Mouse (Mus musculus): ENCODE data around the gene Zfp385c. TPM values are rescaled to one million over a fixed set of nuclear protein-coding genes. Genes with fewer than 3 reads are reported as not detected.

Zfp385c gene
- polyA plus RNA-seq, 1 experiment from 2014 or later: 0.26 TPM

- no peak overlapping the region for H3K27ac ChIP-seq (replicated peaks in 1 of 2; ENCODE audit: control insufficient read depth in 1 of 2, insufficient read depth in 1 of 2, low read depth in 2 of 2, low read length in 2 of 2)
- no peak for ATAC-seq (ENCODE audit: insufficient number of reproducible peaks, insufficient read depth, low FRiP score, low read depth)
- WGBS: 91% methylated on average over 23 of the region's 23 CpGs
- no peaks in the 10 kb centered on the region; the same call in 1 of the 2 replicates for H3K27me3 ChIP-seq (ENCODE audit: control insufficient read depth, insufficient read depth, low read length)
- no peak overlapping the region for H3K4me3 ChIP-seq (ENCODE audit: control insufficient read depth in 1 of 2, insufficient read depth in 1 of 2, low read depth in 1 of 2, low read length in 2 of 2)
- H3K4me1 ChIP-seq (ENCODE audit: control insufficient read depth in 2 of 2, insufficient read depth in 2 of 2, low read length in 2 of 2): peaks cover 6 to 19% of the 10 kb centered on the region in 2 experiments
- H3K9ac ChIP-seq (ENCODE audit: low read length): no peak overlapping the region
- H3K9me3 ChIP-seq (ENCODE audit: control insufficient read depth, low read length): no peaks in the 10 kb centered on the region
- no peak overlapping the region for H3K4me2 ChIP-seq (ENCODE audit: low read length)
- H3K36me3 ChIP-seq (ENCODE audit: control insufficient read depth, insufficient read depth, low read length): peaks cover 26% of the 10 kb centered on the region
Observed at GRCm38 (mm10) chr11:100625754-100626700, 66.2 kb downstream of the Zfp385c start.

- Histone ChIP-seq H3K4me2 (ENCODE audit: low read length) (peak overlapping the region; percentile 69), H3K4me1 (ENCODE audit: control insufficient read depth in 2 of 2, insufficient read depth in 2 of 2, low read length in 2 of 2) (peaks cover 10 to 23% of the 10 kb centered on the region in 2 experiments), H3K9me3 (ENCODE audit: control insufficient read depth, low read length) (no peaks in the 10 kb centered on the region), H3K4me3 (ENCODE audit: control insufficient read depth in 1 of 2, insufficient read depth in 1 of 2, low read depth in 1 of 2, low read length in 2 of 2) (peak overlapping the region in 1 of 2 experiments; percentile 76; a peak in 2 of 4 replicates), H3K36me3 (ENCODE audit: control insufficient read depth, insufficient read depth, low read length) (peaks cover 26% of the 10 kb centered on the region), H3K27me3 (ENCODE audit: control insufficient read depth, insufficient read depth, low read length) (no peaks in the 10 kb centered on the region), H3K27ac (replicated peaks in 1 of 2; ENCODE audit: control insufficient read depth in 1 of 2, insufficient read depth in 1 of 2, low read depth in 2 of 2, low read length in 2 of 2) (peak overlapping the region; percentile 37; a peak in 2 of 4 replicates), H3K9ac (ENCODE audit: low read length) (peak overlapping the region; percentile 90)
- whole genome bisulfite sequencing: 44% methylated on average over 5 of the region's 5 CpGs
- ATAC-seq (ENCODE audit: insufficient number of reproducible peaks, insufficient read depth, low FRiP score, low read depth): no peak
Observed at GRCm38 (mm10) chr11:100623867-100624266, 68.4 kb downstream of the Zfp385c start.

GRCm38 (mm10) chr11:100622714-100623113, 69.5 kb downstream of the Zfp385c start:
- peak; percentile 75 for ATAC-seq (ENCODE audit: insufficient number of reproducible peaks, insufficient read depth, low FRiP score, low read depth)
- Histone ChIP-seq H3K4me1 (ENCODE audit: control insufficient read depth in 2 of 2, insufficient read depth in 2 of 2, low read length in 2 of 2) (peaks cover 10 to 30% of the 10 kb centered on the region in 2 experiments), H3K27me3 (ENCODE audit: control insufficient read depth, insufficient read depth, low read length) (no peaks in the 10 kb centered on the region), H3K36me3 (ENCODE audit: control insufficient read depth, insufficient read depth, low read length) (peaks cover 26% of the 10 kb centered on the region), H3K9me3 (ENCODE audit: control insufficient read depth, low read length) (no peaks in the 10 kb centered on the region), H3K4me3 (ENCODE audit: control insufficient read depth in 1 of 2, insufficient read depth in 1 of 2, low read depth in 1 of 2, low read length in 2 of 2) (peak overlapping the region; percentile 76 to 89), H3K4me2 (ENCODE audit: low read length) (peak overlapping the region; percentile 69), H3K27ac (replicated peaks in 1 of 2; ENCODE audit: control insufficient read depth in 1 of 2, insufficient read depth in 1 of 2, low read depth in 2 of 2, low read length in 2 of 2) (peak overlapping the region; percentile 83 to 84), H3K9ac (ENCODE audit: low read length) (peak overlapping the region; percentile 90)
- under 1% methylated on average over 24 of the region's 24 CpGs for WGBS

- peaks cover 10 to 33% of the 10 kb centered on the region in 2 experiments for H3K4me1 ChIP-seq (ENCODE audit: control insufficient read depth in 2 of 2, insufficient read depth in 2 of 2, low read length in 2 of 2)
- H3K36me3 ChIP-seq (ENCODE audit: control insufficient read depth, insufficient read depth, low read length): peaks cover 10% of the 10 kb centered on the region; the same call in 1 of the 2 replicates
- peak within 1 kb of the TSS; percentile 98 for H3K9ac ChIP-seq (ENCODE audit: low read length)
- no peaks in the 10 kb centered on the region for H3K9me3 ChIP-seq (ENCODE audit: control insufficient read depth, low read length)
- H3K27me3 ChIP-seq (ENCODE audit: control insufficient read depth, insufficient read depth, low read length): no peaks in the 10 kb centered on the region
- peak within 1 kb of the TSS; percentile 97 to 98 for H3K4me3 ChIP-seq (ENCODE audit: control insufficient read depth in 1 of 2, insufficient read depth in 1 of 2, low read depth in 1 of 2, low read length in 2 of 2)
- H3K27ac ChIP-seq (replicated peaks in 1 of 2; ENCODE audit: control insufficient read depth in 1 of 2, insufficient read depth in 1 of 2, low read depth in 2 of 2, low read length in 2 of 2): peak within 1 kb of the TSS; percentile 90 to 96
- WGBS: 3% methylated on average over 11 of the region's 11 CpGs
- no peak for ATAC-seq (ENCODE audit: insufficient number of reproducible peaks, insufficient read depth, low FRiP score, low read depth)
- peak within 1 kb of the TSS; percentile 88 for H3K4me2 ChIP-seq (ENCODE audit: low read length)
Observed at GRCm38 (mm10) chr11:100619982-100620381, 72.3 kb downstream of the Zfp385c start, which contains the start of gene Dnajc7. Dnajc7 (minus strand) TSS chr11:100620168.

- 0% methylated on average over 40 of the region's 40 CpGs for WGBS
- no peaks in the 10 kb centered on the region for H3K27me3 ChIP-seq (ENCODE audit: control insufficient read depth, insufficient read depth, low read length)
- peak overlapping the region; percentile 97 to 98 for H3K4me3 ChIP-seq (ENCODE audit: control insufficient read depth in 1 of 2, insufficient read depth in 1 of 2, low read depth in 1 of 2, low read length in 2 of 2)
- H3K36me3 ChIP-seq (ENCODE audit: control insufficient read depth, insufficient read depth, low read length): peaks cover 5% of the 10 kb centered on the region; the same call in 1 of the 2 replicates
- no peaks in the 10 kb centered on the region for H3K9me3 ChIP-seq (ENCODE audit: control insufficient read depth, low read length)
- peak overlapping the region; percentile 88 for H3K4me2 ChIP-seq (ENCODE audit: low read length)
- peaks cover 10 to 31% of the 10 kb centered on the region in 2 experiments for H3K4me1 ChIP-seq (ENCODE audit: control insufficient read depth in 2 of 2, insufficient read depth in 2 of 2, low read length in 2 of 2)
- peak; percentile 95 for ATAC-seq (ENCODE audit: insufficient number of reproducible peaks, insufficient read depth, low FRiP score, low read depth)
- H3K27ac ChIP-seq (replicated peaks in 1 of 2; ENCODE audit: control insufficient read depth in 1 of 2, insufficient read depth in 1 of 2, low read depth in 2 of 2, low read length in 2 of 2): peak overlapping the region; percentile 90 to 96
- H3K9ac ChIP-seq (ENCODE audit: low read length): peak overlapping the region; percentile 98
Observed at GRCm38 (mm10) chr11:100619485-100619975, 72.7 kb downstream of the Zfp385c start.

- peak; percentile 75 for ATAC-seq (ENCODE audit: insufficient number of reproducible peaks, insufficient read depth, low FRiP score, low read depth)
- no peaks in the 10 kb centered on the region for H3K36me3 ChIP-seq (ENCODE audit: control insufficient read depth, insufficient read depth, low read length)
- peaks cover 6 to 25% of the 10 kb centered on the region in 2 experiments for H3K4me1 ChIP-seq (ENCODE audit: control insufficient read depth in 2 of 2, insufficient read depth in 2 of 2, low read length in 2 of 2)
- WGBS: under 1% methylated on average over 34 of the region's 36 CpGs
- no peaks in the 10 kb centered on the region for H3K9me3 ChIP-seq (ENCODE audit: control insufficient read depth, low read length)
- no peaks in the 10 kb centered on the region for H3K27me3 ChIP-seq (ENCODE audit: control insufficient read depth, insufficient read depth, low read length)
- H3K27ac ChIP-seq (replicated peaks in 1 of 2; ENCODE audit: control insufficient read depth in 1 of 2, insufficient read depth in 1 of 2, low read depth in 2 of 2, low read length in 2 of 2): peak within 1 kb of the TSS; percentile 90 to 96
- peak within 1 kb of the TSS; percentile 88 for H3K4me2 ChIP-seq (ENCODE audit: low read length)
- H3K4me3 ChIP-seq (ENCODE audit: control insufficient read depth in 1 of 2, insufficient read depth in 1 of 2, low read depth in 1 of 2, low read length in 2 of 2): peak within 1 kb of the TSS; percentile 97 to 98
- peak within 1 kb of the TSS; percentile 98 for H3K9ac ChIP-seq (ENCODE audit: low read length)
Observed at GRCm38 (mm10) chr11:100618761-100619484, 73.3 kb downstream of the Zfp385c start, which contains the start of gene Nkiras2. Nkiras2 (plus strand) TSS chr11:100619244.

GRCm38 (mm10) chr11:100617480-100617879, 74.8 kb downstream of the Zfp385c start:
- 56% methylated on average over 4 of the region's 4 CpGs for WGBS
- no peaks in the 10 kb centered on the region for H3K9me3 ChIP-seq (ENCODE audit: control insufficient read depth, low read length)
- no peak for ATAC-seq (ENCODE audit: insufficient number of reproducible peaks, insufficient read depth, low FRiP score, low read depth)
- H3K27me3 ChIP-seq (ENCODE audit: control insufficient read depth, insufficient read depth, low read length): no peaks in the 10 kb centered on the region
- peak overlapping the region in 1 of 2 experiments; percentile 97; a peak in 1 of 4 replicates for H3K4me3 ChIP-seq (ENCODE audit: control insufficient read depth in 1 of 2, insufficient read depth in 1 of 2, low read depth in 1 of 2, low read length in 2 of 2)
- H3K27ac ChIP-seq (replicated peaks in 1 of 2; ENCODE audit: control insufficient read depth in 1 of 2, insufficient read depth in 1 of 2, low read depth in 2 of 2, low read length in 2 of 2): 0 out of 4 replicates have a peak overlapping the region, but pooled peaks of 1 of the 2 experiments have one; percentile 24
- peak overlapping the region; percentile 88 for H3K4me2 ChIP-seq (ENCODE audit: low read length)
- H3K9ac ChIP-seq (ENCODE audit: low read length): peak overlapping the region; percentile 98
- H3K4me1 ChIP-seq (ENCODE audit: control insufficient read depth in 2 of 2, insufficient read depth in 2 of 2, low read length in 2 of 2): peaks cover 4 to 21% of the 10 kb centered on the region in 2 experiments
- peaks cover 1% of the 10 kb centered on the region; the same call in 1 of the 2 replicates for H3K36me3 ChIP-seq (ENCODE audit: control insufficient read depth, insufficient read depth, low read length)

Measured in heart, embryonic 14.5 days (tissue).